Mouse (Mus musculus) skeletal muscle tissue, postnatal 0 days (tissue): ENCODE measurements around the gene Scd1. TPM values are rescaled to one million over a fixed set of nuclear protein-coding genes. Genes with fewer than 3 reads are reported as not detected.

ENCODE experiments used
- polyA plus RNA-seq: library from polyadenylated mRNA; unstranded; fragments of >200 nt; fragmentation: Nextera tagmentation; extraction: Ambion mirVana; gene quantifications from 2 replicates; pipeline ENCODE4 v1.2.1, GENCODE M21; 2015

Scd1 gene
- polyA plus RNA-seq: 3.4 and 120 TPM in 2 replicates

GRCm38 (mm10) chr19:44407341-44408222, at the start of gene Scd1:
Scd1 (minus strand) TSS chr19:44407879.

Other genes with a start within 250 kb of the Scd1 start
- gene Pkd2l1, start 215.4 kb downstream of the Scd1 start, polyA plus RNA-seq: not detected in 2 replicates
- 0.05 TPM in 1 of 2 replicates, not detected in the other for gene Scd3, start 204.6 kb downstream of the Scd1 start, polyA plus RNA-seq
- 23.4 and 23.9 TPM in 2 replicates for gene Scd2, start 114.2 kb downstream of the Scd1 start, polyA plus RNA-seq
- gene Scd4, start 74.8 kb downstream of the Scd1 start, polyA plus RNA-seq: 0.05 and 0.26 TPM in 2 replicates
- gene Wnt8b, start 85.6 kb upstream of the Scd1 start, polyA plus RNA-seq: not detected in 2 replicates
- gene Sec31b, start 138.0 kb upstream of the Scd1 start, polyA plus RNA-seq: 1.4 and 1.5 TPM in 2 replicates
- not detected in 2 replicates for gene Gm20538, start 145.0 kb upstream of the Scd1 start, polyA plus RNA-seq
- 936 and 1,033 TPM in 2 replicates for gene Ndufb8, start 147.6 kb upstream of the Scd1 start, polyA plus RNA-seq
- 41.6 and 54.8 TPM in 2 replicates for gene Hif1an, start 155.0 kb upstream of the Scd1 start, polyA plus RNA-seq